Comparison of ENCODE assay signal across 15 mouse cellular contexts in genomic region chr3:21428120-21428519, GRCm38 (mm10).
DNase-seq lines count a peak whose midpoint lies in the region; ATAC-seq lines count a peak whose summit lies in the region.
"Had no signal": no experiment of that assay in that cellular context is flagged by ENCODE, and none has a peak within 500 bp of the region (broad histone marks: within the 10 kb centered on the region; RNA-seq: fewer than 3 reads in every experiment).

No protein-coding gene starts in this region.

- H3K27ac ChIP-seq in forebrain, embryonic 15.5 days (replicated peaks) = peak overlapping the region; percentile 58; the same call in 1 of the 2 replicates
- no peak overlapping the region; the same call in 1 of the 2 replicates for H3K27ac ChIP-seq in forebrain, embryonic 13.5 days
- H3K27ac ChIP-seq in heart, embryonic 16.5 days (ENCODE audit: low read length) = peak overlapping the region; percentile 34
- peak overlapping the region; percentile 8; the same call in 1 of the 2 replicates for H3K27ac ChIP-seq in lung, embryonic 15.5 days
- no peak overlapping the region for H3K27ac ChIP-seq in neural tube, embryonic 15.5 days (replicated peaks)
- H3K27ac ChIP-seq: limb, embryonic 13.5 days; neural tube, embryonic 12.5 days had no signal

- no peak for DNase-seq in heart, postnatal 14 days
- no peak for DNase-seq in lung, postnatal 36 days
- peak; percentile 45 for DNase-seq in kidney, postnatal 14 days
- DNase-seq: B cell, adult 2 months; lung, adult 2 months; thymus, adult 18-20 months had no signal

- no peak overlapping the region for H3K4me2 ChIP-seq in forebrain, embryonic 15.5 days (replicated peaks)
- H3K4me2 ChIP-seq in forebrain, embryonic 13.5 days = no peak overlapping the region
- no peak overlapping the region for H3K4me2 ChIP-seq in heart, embryonic 16.5 days (ENCODE audit: low read depth, low read length)
- H3K4me2 ChIP-seq in lung, embryonic 15.5 days = no peak overlapping the region
- H3K4me2 ChIP-seq in neural tube, embryonic 15.5 days = no peak overlapping the region
- H3K4me2 ChIP-seq: limb, embryonic 13.5 days; neural tube, embryonic 12.5 days had no signal

- intact Hi-C loops in heart, postnatal 14 days (cut with DNase I) = no loop called here

- no peak for ATAC-seq in forebrain, embryonic 15.5 days (replicated peaks)
- no peak for ATAC-seq in forebrain, embryonic 13.5 days
- ATAC-seq in heart, embryonic 16.5 days (replicated peaks; ENCODE audit: extremely low read depth, insufficient read depth, low FRiP score) = 0 out of 2 replicates have a peak, but pooled peaks have one; percentile 41
- no peak for ATAC-seq in lung, embryonic 15.5 days (ENCODE audit: borderline replicate concordance, extremely low read depth, low FRiP score, low TSS enrichment)
- no peak for ATAC-seq in neural tube, embryonic 15.5 days (ENCODE audit: low FRiP score)
- ATAC-seq: inflammation-experienced regulatory T-cells, adult 6 months; Patski had no signal

- no peak overlapping the region for H3K4me3 ChIP-seq in forebrain, embryonic 15.5 days
- H3K4me3 ChIP-seq in forebrain, embryonic 13.5 days = no peak overlapping the region
- H3K4me3 ChIP-seq in heart, embryonic 16.5 days (ENCODE audit: low read length) = no peak overlapping the region
- H3K4me3 ChIP-seq in lung, embryonic 15.5 days = no peak overlapping the region
- H3K4me3 ChIP-seq in neural tube, embryonic 15.5 days (replicated peaks) = no peak overlapping the region
- H3K4me3 ChIP-seq: limb, embryonic 13.5 days; neural tube, embryonic 12.5 days had no signal

- H3K36me3 ChIP-seq in forebrain, embryonic 15.5 days = no peaks in the 10 kb centered on the region
- no peaks in the 10 kb centered on the region for H3K36me3 ChIP-seq in forebrain, embryonic 13.5 days (ENCODE audit: poor library complexity, severe bottlenecking)
- H3K36me3 ChIP-seq in heart, embryonic 16.5 days (ENCODE audit: control insufficient read depth, insufficient read depth) = no peaks in the 10 kb centered on the region
- H3K36me3 ChIP-seq in lung, embryonic 15.5 days = no peaks in the 10 kb centered on the region
- no peaks in the 10 kb centered on the region for H3K36me3 ChIP-seq in neural tube, embryonic 15.5 days
- H3K36me3 ChIP-seq: limb, embryonic 13.5 days; neural tube, embryonic 12.5 days had no signal

- WGBS in forebrain, embryonic 15.5 days = 27% methylated on average over 2 of the region's 2 CpGs
- WGBS in forebrain, embryonic 13.5 days = 42% methylated on average over 2 of the region's 2 CpGs
- WGBS in heart, embryonic 16.5 days = 31% methylated on average over 2 of the region's 2 CpGs
- 19% methylated on average over 2 of the region's 2 CpGs for WGBS in lung, embryonic 15.5 days
- 33% methylated on average over 2 of the region's 2 CpGs for WGBS in neural tube, embryonic 15.5 days

- peaks cover 27% of the 10 kb centered on the region for H3K4me1 ChIP-seq in forebrain, embryonic 15.5 days
- peaks cover 17% of the 10 kb centered on the region for H3K4me1 ChIP-seq in forebrain, embryonic 13.5 days
- H3K4me1 ChIP-seq in heart, embryonic 16.5 days (ENCODE audit: control insufficient read depth, insufficient read depth, low read length) = peaks cover 4% of the 10 kb centered on the region; the same call in 1 of the 2 replicates
- peaks cover 17% of the 10 kb centered on the region; the same call in 1 of the 2 replicates for H3K4me1 ChIP-seq in lung, embryonic 15.5 days
- peaks cover 6% of the 10 kb centered on the region; the same call in 1 of the 2 replicates for H3K4me1 ChIP-seq in neural tube, embryonic 15.5 days
- H3K4me1 ChIP-seq: limb, embryonic 13.5 days; neural tube, embryonic 12.5 days had no signal

- H3K9me3 ChIP-seq in forebrain, embryonic 15.5 days = no peaks in the 10 kb centered on the region
- H3K9me3 ChIP-seq in forebrain, embryonic 13.5 days (replicated peaks) = no peaks in the 10 kb centered on the region
- H3K9me3 ChIP-seq in heart, embryonic 16.5 days (replicated peaks; ENCODE audit: control insufficient read depth, low read length) = no peaks in the 10 kb centered on the region
- no peaks in the 10 kb centered on the region for H3K9me3 ChIP-seq in lung, embryonic 15.5 days
- no peaks in the 10 kb centered on the region for H3K9me3 ChIP-seq in neural tube, embryonic 15.5 days (replicated peaks)
- H3K9me3 ChIP-seq: limb, embryonic 13.5 days; neural tube, embryonic 12.5 days had no signal

- no peak overlapping the region for H3K9ac ChIP-seq in forebrain, embryonic 15.5 days (replicated peaks)
- H3K9ac ChIP-seq in forebrain, embryonic 13.5 days = no peak overlapping the region
- no peak overlapping the region for H3K9ac ChIP-seq in heart, embryonic 16.5 days (ENCODE audit: low read length)
- no peak overlapping the region for H3K9ac ChIP-seq in lung, embryonic 15.5 days
- no peak overlapping the region for H3K9ac ChIP-seq in neural tube, embryonic 15.5 days (replicated peaks)
- H3K9ac ChIP-seq: limb, embryonic 13.5 days; neural tube, embryonic 12.5 days had no signal

- no peaks in the 10 kb centered on the region for H3K27me3 ChIP-seq in forebrain, embryonic 15.5 days
- H3K27me3 ChIP-seq in forebrain, embryonic 13.5 days = no peaks in the 10 kb centered on the region
- H3K27me3 ChIP-seq in heart, embryonic 16.5 days (ENCODE audit: control insufficient read depth, insufficient read depth, low read length) = no peaks in the 10 kb centered on the region
- no peaks in the 10 kb centered on the region for H3K27me3 ChIP-seq in lung, embryonic 15.5 days
- no peaks in the 10 kb centered on the region for H3K27me3 ChIP-seq in neural tube, embryonic 15.5 days (replicated peaks)
- H3K27me3 ChIP-seq: limb, embryonic 13.5 days; neural tube, embryonic 12.5 days; Patski had no signal

Comparison
In these comparisons a context has a peak if more than half of its experiments do, and no peak if none do; other contexts are left out.
1. H3K27ac ChIP-seq: peak in forebrain, embryonic 15.5 days (single experiment), heart, embryonic 16.5 days (single experiment) and lung, embryonic 15.5 days (single experiment); none in forebrain, embryonic 13.5 days (single experiment) and neural tube, embryonic 15.5 days (single experiment).